Mouse (Mus musculus) brain, embryonic 14.5 days (tissue): ENCODE results near the gene Gm49355.

ENCODE experiments used
- CTCF ChIP-seq: fragments of 200-500 bp; IDR thresholded peaks from 2 replicates; pipeline ENCODE4 v1.5.1; 2012; ENCODE audit warnings: inconsistent platforms, mild to moderate bottlenecking, moderate library complexity, borderline replicate concordance; ENCODE audit not compliant: insufficient read depth, insufficient read length; ENCODE audit errors: extremely low read depth
- POLR2A ChIP-seq: fragments of 200-500 bp; IDR thresholded peaks from 2 replicates; pipeline ENCODE4 v1.6.1; 2012; ENCODE audit warnings: mild to moderate bottlenecking, inconsistent platforms, borderline replicate concordance; ENCODE audit not compliant: poor library complexity, insufficient read depth, insufficient read length, severe bottlenecking; ENCODE audit errors: extremely low read depth

DNA sequence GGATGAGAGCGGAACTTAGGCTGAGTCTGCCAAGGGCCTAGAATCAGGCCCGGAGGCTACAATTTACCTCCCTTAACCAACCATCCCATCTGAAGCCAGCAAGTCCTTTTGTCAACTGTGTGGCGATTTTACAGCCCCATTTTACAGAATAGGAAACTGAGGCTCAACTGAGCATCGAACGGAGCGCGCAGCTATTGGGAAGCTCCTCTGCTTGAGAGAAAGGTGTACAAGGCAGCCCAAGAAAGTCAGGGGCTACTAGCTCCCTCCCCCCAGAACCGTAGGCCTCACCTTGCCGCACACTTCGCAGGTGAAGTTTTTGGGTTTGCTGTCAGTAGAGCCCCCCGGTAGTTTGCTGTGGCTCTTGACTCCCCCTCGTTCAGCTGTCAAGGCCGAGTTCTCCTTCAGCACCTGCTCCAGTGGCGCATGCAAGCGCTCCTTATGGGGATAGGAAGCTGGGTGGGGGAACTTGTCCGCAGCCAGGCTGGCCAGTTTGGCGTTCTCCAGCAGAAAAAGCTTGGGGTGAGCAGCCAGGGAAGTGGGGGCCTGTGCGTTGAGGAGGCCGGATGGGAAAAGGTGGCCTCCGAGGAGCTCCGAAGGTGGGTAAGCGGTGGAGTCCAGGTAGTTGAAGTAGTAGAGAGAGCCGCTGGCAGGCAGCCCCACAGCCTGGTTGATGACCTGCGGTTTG is 60.4 kb downstream of the Gm49355 start:
- TF ChIP-seq POLR2A: no peak
- no peak for TF ChIP-seq CTCF
